Mouse (Mus musculus) cerebellum, adult 2 months (tissue): Measurements from ENCODE around the gene Mok. TPM values are rescaled to one million over a fixed set of nuclear protein-coding genes. Genes with fewer than 3 reads are reported as not detected.
"Not testable (repeated sequence)": the region's sequence is repeated elsewhere in the genome, so short reads cannot be mapped to it uniquely, and the experiment has no call there.

Source experiments
- DNase-seq, 2 experiments: peaks; one replicate each; pipeline ENCODE4 v3.0.0; 2021
- H3K27ac ChIP-seq: fragments of 200-500 bp; 2 replicates; pipeline ENCODE4 v1.5.1; 2012; ENCODE audit warnings: low read length, control low read depth, inconsistent platforms; ENCODE audit not compliant: insufficient read depth
- H3K27me3 ChIP-seq: fragments of 200-500 bp; 2 replicates; pipeline ENCODE4 v1.6.1; 2012; ENCODE audit warnings: inconsistent platforms, mild to moderate bottlenecking, low read length, moderate library complexity; ENCODE audit not compliant: control insufficient read depth, insufficient read depth
- H3K4me1 ChIP-seq: fragments of 200-500 bp; 2 replicates; pipeline ENCODE4 v1.6.1; 2011; ENCODE audit warnings: low read length; ENCODE audit not compliant: control insufficient read depth, insufficient read depth
- H3K4me3 ChIP-seq: fragments of 200-500 bp; replicated peaks from 2 replicates; pipeline ENCODE3; 2011; ENCODE audit warnings: mild to moderate bottlenecking, low read depth, low read length, control low read depth; ENCODE audit not compliant: insufficient read depth
- CTCF ChIP-seq: fragments of 200-500 bp; IDR thresholded peaks from 2 replicates; pipeline ENCODE4 v1.5.1; 2011; ENCODE audit warnings: low read depth, mild to moderate bottlenecking, control low read depth, low read length, moderate library complexity, borderline replicate concordance; ENCODE audit not compliant: insufficient read depth
- POLR2A ChIP-seq: fragments of 200-500 bp; IDR thresholded peaks from 2 replicates; pipeline ENCODE4 v1.6.1; 2011; ENCODE audit warnings: low read length, control low read depth, borderline replicate concordance; ENCODE audit not compliant: insufficient read depth
- WGBS: fragments of 180-500 bp; shearing (Covaris S2); methylation state at CpG from one replicate; pipeline ENCODE4 v1.1.7; 2018; 5-methylcytosine and 5-hydroxymethylcytosine counted together
- polyA plus RNA-seq: library from polyadenylated mRNA; depleted of rRNA; stranded (reverse); fragments of >200 nt; gene quantifications from 2 replicates; pipeline ENCODE4 v1.2.3, GENCODE M21; 2012

Mok gene
- polyA plus RNA-seq, 1 experiment, result 6.7 TPM

DNA sequence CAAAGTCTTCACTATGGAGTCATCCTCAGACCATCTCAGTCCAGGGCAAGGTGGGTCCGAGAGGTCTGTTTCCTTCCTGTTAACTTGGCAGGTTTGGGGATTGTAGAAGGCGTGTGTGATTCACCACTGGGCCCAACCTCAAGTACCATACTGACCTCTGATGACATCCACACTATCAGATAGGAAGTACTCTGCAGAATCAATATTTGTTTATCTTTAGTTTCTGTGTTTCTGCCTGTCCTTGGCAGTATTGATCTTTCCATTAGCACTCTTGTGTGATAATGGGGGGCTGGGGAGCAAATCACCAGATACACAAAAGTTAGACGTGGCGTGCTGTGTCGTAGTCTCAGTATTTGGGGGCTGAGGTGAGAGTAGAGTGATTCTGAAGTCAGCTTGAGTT, 30.5 kb upstream of the Mok start:
- TF ChIP-seq POLR2A (no peak), CTCF (no peak)
- DNase-seq, result no peak
- 90% methylated on average over 5 of the region's 5 CpGs for WGBS

GRCm38 (mm10) chr12:110870107-110870506, 29.4 kb upstream of the Mok start:
- TF ChIP-seq CTCF (no peak), POLR2A (no peak)
- peaks cover 7% of the 10 kb centered on the region for H3K4me1 ChIP-seq
- no peaks in the 10 kb centered on the region for H3K27me3 ChIP-seq
- no peak overlapping the region for H3K27ac ChIP-seq
- WGBS, result 87% methylated on average over 4 of the region's 4 CpGs
- no peak for DNase-seq
- H3K4me3 ChIP-seq, result no peak overlapping the region

More for the DNA sequence above, 30.5 kb upstream of the Mok start:
- Histone ChIP-seq H3K4me3 (no peak overlapping the region), H3K27me3 (no peaks in the 10 kb centered on the region), H3K27ac (no peak overlapping the region), H3K4me1 (peaks cover 2% of the 10 kb centered on the region)

GRCm38 (mm10) chr12:110865989-110866388, 25.2 kb upstream of the Mok start:
- no peaks in the 10 kb centered on the region for H3K27me3 ChIP-seq
- 52% methylated on average over 10 of the region's 10 CpGs for WGBS
- peaks cover 7% of the 10 kb centered on the region for H3K4me1 ChIP-seq
- peak overlapping the region; percentile 26; the same call in 1 of the 2 replicates for H3K27ac ChIP-seq
- peak; percentile 52 to 62 for DNase-seq
- no peak for TF ChIP-seq CTCF
- TF ChIP-seq POLR2A, result no peak
- H3K4me3 ChIP-seq, result peak overlapping the region; percentile 6

GRCm38 (mm10) chr12:110865571-110865970, 24.8 kb upstream of the Mok start:
- WGBS, result 43% methylated on average over 5 of the region's 6 CpGs
- H3K27ac ChIP-seq, result 0 out of 2 replicates have a peak overlapping the region, but pooled peaks have one; percentile 26

DNA sequence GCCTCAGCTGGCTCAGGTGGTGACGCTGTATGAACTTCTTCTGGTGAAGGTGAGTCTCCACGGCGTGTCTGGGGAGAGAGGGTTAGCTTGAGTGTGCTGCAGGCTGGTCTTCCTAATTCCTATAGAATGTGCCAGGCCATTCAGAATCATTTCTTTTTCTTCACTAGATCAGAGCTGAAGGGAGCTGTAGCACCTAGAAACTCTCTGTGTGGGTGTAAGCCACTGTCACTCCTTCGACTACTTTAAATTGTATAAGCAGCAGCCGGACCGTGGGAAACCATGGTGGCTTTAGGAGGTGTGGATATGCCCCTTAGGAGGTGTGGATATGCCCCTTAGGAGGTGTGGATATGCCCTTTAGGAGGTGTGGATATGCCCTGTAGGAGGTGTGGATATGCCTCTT, 23.3 kb upstream of the Mok start:
- 95% methylated on average over 6 of the region's 6 CpGs for WGBS
- no peak overlapping the region for H3K27ac ChIP-seq
- DNase-seq, result no peak

More at GRCm38 (mm10) chr12:110865571-110865970, 24.8 kb upstream of the Mok start:
- no peak for TF ChIP-seq POLR2A
- Histone ChIP-seq H3K4me1 (peaks cover 7% of the 10 kb centered on the region), H3K27me3 (no peaks in the 10 kb centered on the region), H3K4me3 (no peak overlapping the region)
- no peak for DNase-seq

GRCm38 (mm10) chr12:110861256-110861655, 20.5 kb upstream of the Mok start:
- DNase-seq, result no peak
- Histone ChIP-seq H3K4me3 (no peak overlapping the region), H3K4me1 (peaks cover 5% of the 10 kb centered on the region), H3K27ac (no peak overlapping the region), H3K27me3 (no peaks in the 10 kb centered on the region)
- TF ChIP-seq POLR2A, result no peak
- no peak for TF ChIP-seq CTCF
- WGBS, result 70% methylated on average over 7 of the region's 7 CpGs

More for the DNA sequence above, 23.3 kb upstream of the Mok start:
- TF ChIP-seq POLR2A (no peak), CTCF (no peak)
- H3K27me3 ChIP-seq, result no peaks in the 10 kb centered on the region
- peaks cover 7% of the 10 kb centered on the region for H3K4me1 ChIP-seq
- H3K4me3 ChIP-seq, result no peak overlapping the region

GRCm38 (mm10) chr12:110860293-110860692, 19.6 kb upstream of the Mok start:
- no peak for TF ChIP-seq CTCF
- no peak for TF ChIP-seq POLR2A
- H3K27ac ChIP-seq, result no peak overlapping the region
- H3K4me3 ChIP-seq, result no peak overlapping the region
- no peaks in the 10 kb centered on the region for H3K4me1 ChIP-seq
- H3K27me3 ChIP-seq, result no peaks in the 10 kb centered on the region
- DNase-seq, result no peak

GRCm38 (mm10) chr12:110858681-110859080, 17.9 kb upstream of the Mok start:
- DNase-seq, H3K27ac ChIP-seq: not testable (repeated sequence)
- 95% methylated on average over 15 of the region's 15 CpGs for WGBS

GRCm38 (mm10) chr12:110857196-110857595, 16.5 kb upstream of the Mok start:
- no peaks in the 10 kb centered on the region for H3K4me1 ChIP-seq
- H3K4me3 ChIP-seq, result no peak overlapping the region
- no peak for DNase-seq
- H3K27me3 ChIP-seq, result no peaks in the 10 kb centered on the region
- TF ChIP-seq CTCF (no peak), POLR2A (no peak)
- WGBS, result 85% methylated on average over 7 of the region's 7 CpGs
- H3K27ac ChIP-seq, result no peak overlapping the region

More at GRCm38 (mm10) chr12:110858681-110859080, 17.9 kb upstream of the Mok start:
- not testable (repeated sequence) for H3K4me3 ChIP-seq, H3K4me1 ChIP-seq, H3K27me3 ChIP-seq
